Mouse (Mus musculus) MEL (cell line): ENCODE measurements at regions not wholly inside any gene's neighbourhood (a gene's known extent, or its start where the extent isn't known, plus 50 kb on each side); places are given as distances from the start of the nearest gene placed in this dataset.

Source experiments
- DNase-seq: peaks from one replicate; pipeline ENCODE4 v3.0.0; 2011; ENCODE audit warnings: low read depth, low spot score
- H3K27ac ChIP-seq: 2 replicates; pipeline ENCODE4 v1.5.1; 2012; ENCODE audit warnings: low read depth, mild to moderate bottlenecking, control low read depth, low read length, moderate library complexity; ENCODE audit not compliant: control insufficient read depth
- H3K27me3 ChIP-seq, 2 experiments: fragments of 150-350 bp in 1 of 2; sonication (generic) in 1 of 2; 2 replicates each; pipeline ENCODE4 v1.6.1; 2012; ENCODE audit warnings: low read length in 2 of 2, mild to moderate bottlenecking in 2 of 2, improper control_type of control experiment in 1 of 2, moderate library complexity in 1 of 2; ENCODE audit not compliant: insufficient read depth in 2 of 2, control insufficient read depth in 1 of 2
- H3K36me3 ChIP-seq, 2 experiments: 2 replicates each; pipeline ENCODE4 v1.6.1; 2012 to 2014; ENCODE audit warnings: low read length in 2 of 2, improper control_type of control experiment in 1 of 2, inconsistent platforms in 1 of 2, mild to moderate bottlenecking in 1 of 2; ENCODE audit not compliant: insufficient read depth in 2 of 2, control insufficient read depth in 1 of 2
- H3K4me1 ChIP-seq, 2 experiments: fragments of 150-350 bp in 1 of 2; sonication (generic) in 1 of 2; 2 replicates each; pipeline ENCODE4 v1.6.1; 2012; ENCODE audit warnings: low read length in 2 of 2, improper control_type of control experiment in 1 of 2, mild to moderate bottlenecking in 1 of 2; ENCODE audit not compliant: insufficient read depth in 2 of 2, control insufficient read depth in 1 of 2
- H3K4me3 ChIP-seq, 2 experiments: fragments of 150-350 bp in 1 of 2; sonication (generic) in 1 of 2; 2 replicates each; pipeline ENCODE4 v1.5.1; 2012; ENCODE audit warnings: low read depth in 2 of 2, low read length in 2 of 2, mild to moderate bottlenecking in 2 of 2, moderate library complexity in 2 of 2, control low read depth in 1 of 2, improper control_type of control experiment in 1 of 2; ENCODE audit not compliant: control insufficient read depth in 1 of 2, insufficient read depth in 1 of 2
- H3K79me2 ChIP-seq: 2 replicates; pipeline ENCODE4 v1.6.1; 2012; ENCODE audit warnings: mild to moderate bottlenecking, low read length, moderate library complexity; ENCODE audit not compliant: control insufficient read depth, poor library complexity, insufficient read depth
- H3K9ac ChIP-seq: 2 replicates; pipeline ENCODE4 v1.6.1; 2012; ENCODE audit warnings: low read depth, mild to moderate bottlenecking, control low read depth, low read length, moderate library complexity; ENCODE audit not compliant: control insufficient read depth, poor library complexity, severe bottlenecking
- H3K9me3 ChIP-seq: fragments of 150-350 bp; sonication (generic); replicated peaks from 2 replicates; pipeline ENCODE4 v1.6.1; 2012; ENCODE audit warnings: mild to moderate bottlenecking, low read length, improper control_type of control experiment, moderate library complexity; ENCODE audit not compliant: insufficient read depth
- E2F4 ChIP-seq: IDR thresholded peaks from 2 replicates; pipeline ENCODE4 v1.6.1; 2011; ENCODE audit warnings: low read depth, low read length, improper control_type of control experiment, borderline replicate concordance
- ELF1 ChIP-seq: IDR thresholded peaks from 2 replicates; pipeline ENCODE4 v1.6.1; 2014; ENCODE audit warnings: low read depth, mild to moderate bottlenecking, inconsistent platforms, low read length, improper control_type of control experiment, moderate library complexity
- EP300 ChIP-seq, 2 experiments: IDR thresholded peaks; 2 replicates each; pipeline ENCODE4 v1.6.1; 2011; ENCODE audit warnings: improper control_type of control experiment in 2 of 2, low read length in 2 of 2, low read depth in 1 of 2, mild to moderate bottlenecking in 1 of 2
- ETS1 ChIP-seq: IDR thresholded peaks from 2 replicates; pipeline ENCODE4 v1.6.1; 2012; ENCODE audit warnings: low read depth, mild to moderate bottlenecking, inconsistent platforms, low read length, improper control_type of control experiment, moderate library complexity
- GABPA ChIP-seq: IDR thresholded peaks from 2 replicates; pipeline ENCODE4 v1.6.1; 2012; ENCODE audit warnings: low read depth, mild to moderate bottlenecking, inconsistent platforms, low read length, improper control_type of control experiment, moderate library complexity
- GATA1 ChIP-seq: IDR thresholded peaks from 2 replicates; pipeline ENCODE4 v1.6.1; 2011; ENCODE audit warnings: low read depth, low read length, improper control_type of control experiment
- HCFC1 ChIP-seq: IDR thresholded peaks from 2 replicates; pipeline ENCODE4 v1.6.1; 2012; ENCODE audit warnings: low read depth, mild to moderate bottlenecking, inconsistent platforms, low read length, improper control_type of control experiment, moderate library complexity
- JUND ChIP-seq: IDR thresholded peaks from 2 replicates; pipeline ENCODE4 v1.6.1; 2011; ENCODE audit warnings: low read depth, mild to moderate bottlenecking, improper control_type of control experiment, low read length
- KAT2A ChIP-seq: conservative IDR thresholded peaks from 2 replicates; pipeline ENCODE4 v1.6.1; 2012; ENCODE audit warnings: low read depth, low read length, improper control_type of control experiment, inconsistent platforms
- MAFK ChIP-seq: IDR thresholded peaks from 2 replicates; pipeline ENCODE4 v1.6.1; 2011; ENCODE audit warnings: low read depth, mild to moderate bottlenecking, low read length, improper control_type of control experiment, borderline replicate concordance
- MAZ ChIP-seq: IDR thresholded peaks from 2 replicates; pipeline ENCODE4 v1.6.1; 2012; ENCODE audit warnings: low read depth, mild to moderate bottlenecking, inconsistent platforms, low read length, improper control_type of control experiment
- MEF2A ChIP-seq: IDR thresholded peaks from 2 replicates; pipeline ENCODE4 v1.6.1; 2014; ENCODE audit warnings: low read depth, mild to moderate bottlenecking, inconsistent platforms, low read length, improper control_type of control experiment; ENCODE audit not compliant: poor library complexity, insufficient replicate concordance, severe bottlenecking; ENCODE audit errors: extremely low read depth
- MXI1 ChIP-seq: IDR thresholded peaks from 2 replicates; pipeline ENCODE4 v1.6.1; 2011; ENCODE audit warnings: mild to moderate bottlenecking, low read depth, low read length, improper control_type of control experiment
- MYB ChIP-seq: IDR thresholded peaks from 2 replicates; pipeline ENCODE4 v1.6.1; 2011; ENCODE audit warnings: mild to moderate bottlenecking, low read depth, low read length, improper control_type of control experiment
- NELFE ChIP-seq: IDR thresholded peaks from 2 replicates; pipeline ENCODE4 v1.6.1; 2011; ENCODE audit warnings: low read depth, low read length, improper control_type of control experiment
- POLR2AphosphoS2 ChIP-seq: IDR thresholded peaks from 2 replicates; pipeline ENCODE4 v1.6.1; 2011; ENCODE audit warnings: low read length, improper control_type of control experiment
- RAD21 ChIP-seq: IDR thresholded peaks from 2 replicates; pipeline ENCODE4 v1.6.1; 2011; ENCODE audit warnings: mild to moderate bottlenecking, low read depth, low read length, improper control_type of control experiment
- RCOR1 ChIP-seq: IDR thresholded peaks from 2 replicates; pipeline ENCODE4 v1.6.1; 2012; ENCODE audit warnings: low read depth, mild to moderate bottlenecking, inconsistent platforms, low read length, improper control_type of control experiment
- SIN3A ChIP-seq: IDR thresholded peaks from 2 replicates; pipeline ENCODE4 v1.6.1; 2012; ENCODE audit warnings: low read length, improper control_type of control experiment, inconsistent platforms
- USF2 ChIP-seq, 2 experiments: IDR thresholded peaks; 2 replicates each; pipeline ENCODE4 v1.6.1; 2011 to 2012; ENCODE audit warnings: improper control_type of control experiment in 2 of 2, low read length in 2 of 2, borderline replicate concordance in 1 of 2, inconsistent platforms in 1 of 2, low read depth in 1 of 2, mild to moderate bottlenecking in 1 of 2; ENCODE audit not compliant: insufficient read depth in 1 of 2
- ZKSCAN1 ChIP-seq: IDR thresholded peaks from 2 replicates; pipeline ENCODE4 v1.6.1; 2012; ENCODE audit warnings: low read depth, mild to moderate bottlenecking, inconsistent platforms, low read length, improper control_type of control experiment, moderate library complexity
- ZMIZ1 ChIP-seq: IDR thresholded peaks from 2 replicates; pipeline ENCODE4 v1.6.1; 2012; ENCODE audit warnings: low read depth, mild to moderate bottlenecking, inconsistent platforms, low read length, improper control_type of control experiment, moderate library complexity

DNA sequence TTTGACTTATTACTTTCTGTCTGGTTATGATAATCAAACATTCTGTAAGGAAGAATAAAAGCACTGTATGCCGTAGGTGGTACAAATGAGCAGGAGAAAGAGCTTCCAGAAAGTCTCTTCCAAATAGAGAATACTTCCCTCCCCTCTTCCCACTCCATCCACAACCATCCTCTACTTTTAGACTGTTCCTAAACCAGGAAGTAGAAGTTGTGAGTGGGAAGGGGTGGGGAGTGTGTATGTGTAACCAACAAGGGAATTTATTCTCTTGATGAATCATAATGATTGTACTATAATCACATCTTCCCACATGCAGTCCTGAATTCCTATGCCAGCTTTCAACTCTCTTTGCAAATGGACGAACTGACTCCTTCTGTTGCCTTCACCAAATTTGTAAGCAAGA is 181.2 kb upstream of the Chrm2 start:
- no peaks in the 10 kb centered on the region for H3K9me3 ChIP-seq
- no peaks in the 10 kb centered on the region for H3K27me3 ChIP-seq
- no peak overlapping the region for H3K4me3 ChIP-seq
- H3K79me2 ChIP-seq = no peaks in the 10 kb centered on the region
- no peaks in the 10 kb centered on the region for H3K36me3 ChIP-seq
- TF ChIP-seq ZMIZ1 (no peak), EP300 (IDR thresholded peaks at IDR 0.05; ENCODE audit: low read depth in 1 of 2, low read length in 2 of 2) (no peak), GABPA (no peak), SIN3A (no peak), RAD21 (no peak), ETS1 (no peak), MAFK (no peak), RCOR1 (no peak), ZKSCAN1 (no peak), KAT2A (no peak)
- TF ChIP-seq, all 39 proteins: peak for 0
- Histone ChIP-seq H3K27ac (no peak overlapping the region), H3K4me1 (no peaks in the 10 kb centered on the region), H3K9ac (no peak overlapping the region)
- DNase-seq = no peak

DNA sequence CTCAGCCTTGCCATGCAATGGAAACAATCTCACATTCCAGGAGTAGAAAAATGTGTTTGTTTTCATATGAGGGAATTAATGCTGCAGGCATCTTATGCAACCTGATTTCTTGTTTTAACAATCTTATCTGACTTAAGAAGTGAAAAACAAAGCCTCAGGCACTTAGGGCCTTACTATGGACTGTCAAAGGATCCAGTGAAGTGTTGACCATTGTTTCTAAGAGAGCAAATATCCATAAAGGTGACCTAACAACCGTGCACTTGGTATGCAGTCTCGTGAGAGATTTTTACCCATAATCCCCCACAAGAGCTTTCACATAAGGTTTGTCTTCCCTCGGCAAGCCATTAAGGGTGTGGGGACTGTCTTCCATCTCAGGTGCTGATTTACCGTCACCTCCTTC is 166.6 kb upstream of the Chrm2 start:
- no peaks in the 10 kb centered on the region for H3K9me3 ChIP-seq
- TF ChIP-seq ELF1 (no peak), MAZ (no peak), MXI1 (no peak), NELFE (no peak), E2F4 (no peak), GATA1 (no peak), MYB (no peak), MEF2A (no peak), JUND (no peak), HCFC1 (no peak), ZMIZ1 (no peak), USF2 (IDR thresholded peaks at IDR 0.05; ENCODE audit: borderline replicate concordance in 1 of 2, insufficient read depth in 1 of 2, low read depth in 1 of 2, low read length in 2 of 2) (no peak), POLR2AphosphoS2 (no peak), ZKSCAN1 (no peak), ETS1 (no peak)
- H3K4me1 ChIP-seq = no peaks in the 10 kb centered on the region
- H3K9ac ChIP-seq = no peak overlapping the region
- no peak for DNase-seq
- H3K79me2 ChIP-seq = no peaks in the 10 kb centered on the region
- H3K27me3 ChIP-seq = no peaks in the 10 kb centered on the region
- no peaks in the 10 kb centered on the region for H3K36me3 ChIP-seq
- no peak overlapping the region for H3K4me3 ChIP-seq
- no peak overlapping the region for H3K27ac ChIP-seq
